Mouse (Mus musculus): ENCODE measurements around the gene Gm973. TPM values are rescaled to one million over a fixed set of nuclear protein-coding genes. Genes with fewer than 3 reads are reported as not detected.

The Gm973 gene
- polyA plus RNA-seq, 1 experiment from 2014 or later: 0.73 TPM

- peaks cover 27% of the 10 kb centered on the region for H3K4me1 ChIP-seq
- no peak overlapping the region for H3K9ac ChIP-seq
- H3K4me3 ChIP-seq (replicated peaks): no peak overlapping the region
- H3K27ac ChIP-seq: no peak overlapping the region
- H3K4me2 ChIP-seq: no peak overlapping the region
- H3K36me3 ChIP-seq: no peaks in the 10 kb centered on the region
- H3K27me3 ChIP-seq: no peaks in the 10 kb centered on the region
- H3K9me3 ChIP-seq (replicated peaks): no peaks in the 10 kb centered on the region
- 38% methylated on average over 3 of the region's 3 CpGs for WGBS
- no peak for ATAC-seq (replicated peaks; ENCODE audit: low FRiP score)
These were observed 8.7 kb downstream of the Gm973 start for GRCm38 (mm10) chr1:59524759-59525158.

GRCm38 (mm10) chr1:59527219-59527618, 11.2 kb downstream of the Gm973 start:
- Histone ChIP-seq H3K9ac (no peak overlapping the region), H3K36me3 (no peaks in the 10 kb centered on the region), H3K27me3 (no peaks in the 10 kb centered on the region), H3K4me2 (no peak overlapping the region), H3K9me3 (replicated peaks) (no peaks in the 10 kb centered on the region), H3K27ac (no peak overlapping the region), H3K4me3 (replicated peaks) (no peak overlapping the region), H3K4me1 (peaks cover 9% of the 10 kb centered on the region; the same call in 1 of the 2 replicates)
- 76% methylated on average over 6 of the region's 6 CpGs for WGBS
- no peak for ATAC-seq (replicated peaks; ENCODE audit: low FRiP score)

GRCm38 (mm10) chr1:59534976-59535810, 19.1 kb downstream of the Gm973 start:
- WGBS: 20% methylated on average over 5 of the region's 5 CpGs
- Histone ChIP-seq H3K9ac (no peak overlapping the region), H3K9me3 (replicated peaks) (no peaks in the 10 kb centered on the region), H3K27me3 (no peaks in the 10 kb centered on the region), H3K4me2 (no peak overlapping the region), H3K27ac (peak overlapping the region; percentile 15; the same call in 1 of the 2 replicates), H3K4me3 (replicated peaks) (no peak overlapping the region), H3K36me3 (no peaks in the 10 kb centered on the region), H3K4me1 (peaks cover 10% of the 10 kb centered on the region)
- ATAC-seq (replicated peaks; ENCODE audit: low FRiP score): peak; percentile 46; the same call in 1 of the 2 replicates

GRCm38 (mm10) chr1:59538381-59538780, 22.3 kb downstream of the Gm973 start:
- no peaks in the 10 kb centered on the region for H3K27me3 ChIP-seq
- ATAC-seq (replicated peaks; ENCODE audit: low FRiP score): no peak
- H3K4me2 ChIP-seq: no peak overlapping the region
- H3K4me1 ChIP-seq: peaks cover 10% of the 10 kb centered on the region
- no peaks in the 10 kb centered on the region for H3K9me3 ChIP-seq (replicated peaks)
- H3K4me3 ChIP-seq (replicated peaks): no peak overlapping the region
- H3K9ac ChIP-seq: no peak overlapping the region
- no peaks in the 10 kb centered on the region for H3K36me3 ChIP-seq
- WGBS: 88% methylated on average over 5 of the region's 5 CpGs
- no peak overlapping the region for H3K27ac ChIP-seq

- H3K4me3 ChIP-seq (replicated peaks): no peak overlapping the region
- H3K4me2 ChIP-seq: no peak overlapping the region
- H3K27me3 ChIP-seq: no peaks in the 10 kb centered on the region
- peaks cover under 1% of the 10 kb centered on the region for H3K4me1 ChIP-seq
- H3K27ac ChIP-seq: no peak overlapping the region
- no peaks in the 10 kb centered on the region for H3K9me3 ChIP-seq (replicated peaks)
- H3K36me3 ChIP-seq: no peaks in the 10 kb centered on the region
- ATAC-seq (replicated peaks; ENCODE audit: low FRiP score): no peak
- H3K9ac ChIP-seq: no peak overlapping the region
- 66% methylated on average over 19 of the region's 19 CpGs for whole genome bisulfite sequencing
These were observed 24.6 kb downstream of the Gm973 start for GRCm38 (mm10) chr1:59540537-59541148.

GRCm38 (mm10) chr1:59541271-59542020, 25.4 kb downstream of the Gm973 start:
- no peak overlapping the region for H3K4me3 ChIP-seq (replicated peaks)
- H3K36me3 ChIP-seq: no peaks in the 10 kb centered on the region
- no peak overlapping the region for H3K9ac ChIP-seq
- no peak overlapping the region for H3K27ac ChIP-seq
- WGBS: 87% methylated on average over 16 of the region's 16 CpGs
- H3K27me3 ChIP-seq: no peaks in the 10 kb centered on the region
- no peak for ATAC-seq (replicated peaks; ENCODE audit: low FRiP score)
- no peaks in the 10 kb centered on the region for H3K4me1 ChIP-seq
- H3K4me2 ChIP-seq: no peak overlapping the region
- H3K9me3 ChIP-seq (replicated peaks): no peaks in the 10 kb centered on the region

GRCm38 (mm10) chr1:59542231-59542630, 26.2 kb downstream of the Gm973 start:
- no peak for ATAC-seq (replicated peaks; ENCODE audit: low FRiP score)
- no peak overlapping the region for H3K27ac ChIP-seq
- no peaks in the 10 kb centered on the region for H3K27me3 ChIP-seq
- H3K36me3 ChIP-seq: no peaks in the 10 kb centered on the region
- H3K9me3 ChIP-seq (replicated peaks): no peaks in the 10 kb centered on the region
- H3K4me3 ChIP-seq (replicated peaks): no peak overlapping the region
- no peak overlapping the region for H3K9ac ChIP-seq
- no peaks in the 10 kb centered on the region for H3K4me1 ChIP-seq
- H3K4me2 ChIP-seq: no peak overlapping the region
- WGBS: 59% methylated on average over 6 of the region's 6 CpGs

- 74% methylated on average over 8 of the region's 8 CpGs for WGBS
- no peaks in the 10 kb centered on the region for H3K27me3 ChIP-seq
These were observed 27.8 kb downstream of the Gm973 start for GRCm38 (mm10) chr1:59543911-59544310.

GRCm38 (mm10) chr1:59548486-59548885, 32.4 kb downstream of the Gm973 start:
- Histone ChIP-seq H3K36me3 (no peaks in the 10 kb centered on the region), H3K9ac (no peak overlapping the region), H3K4me3 (replicated peaks) (no peak overlapping the region), H3K27ac (no peak overlapping the region), H3K4me2 (no peak overlapping the region), H3K27me3 (no peaks in the 10 kb centered on the region), H3K4me1 (peaks cover 30% of the 10 kb centered on the region), H3K9me3 (replicated peaks) (no peaks in the 10 kb centered on the region)
- no peak for ATAC-seq (replicated peaks; ENCODE audit: low FRiP score)
- WGBS: 85% methylated on average over 5 of the region's 5 CpGs

More at GRCm38 (mm10) chr1:59543911-59544310, 27.8 kb downstream of the Gm973 start:
- Histone ChIP-seq H3K36me3 (no peaks in the 10 kb centered on the region), H3K4me1 (peaks cover 5% of the 10 kb centered on the region; the same call in 1 of the 2 replicates), H3K4me3 (replicated peaks) (no peak overlapping the region), H3K9ac (no peak overlapping the region), H3K27ac (no peak overlapping the region), H3K9me3 (replicated peaks) (no peaks in the 10 kb centered on the region), H3K4me2 (no peak overlapping the region)
- ATAC-seq (replicated peaks; ENCODE audit: low FRiP score): no peak

- Histone ChIP-seq H3K27ac (no peak overlapping the region), H3K27me3 (no peaks in the 10 kb centered on the region), H3K36me3 (no peaks in the 10 kb centered on the region), H3K9ac (no peak overlapping the region), H3K4me3 (replicated peaks) (no peak overlapping the region), H3K9me3 (replicated peaks) (no peaks in the 10 kb centered on the region), H3K4me2 (no peak overlapping the region), H3K4me1 (peaks cover 30% of the 10 kb centered on the region)
- WGBS: 68% methylated on average over 7 of the region's 7 CpGs
- ATAC-seq (replicated peaks; ENCODE audit: low FRiP score): no peak
These were observed 33.1 kb downstream of the Gm973 start for GRCm38 (mm10) chr1:59549036-59549675.

GRCm38 (mm10) chr1:59550227-59550626, 34.2 kb downstream of the Gm973 start:
- H3K27me3 ChIP-seq: no peaks in the 10 kb centered on the region
- 39% methylated on average over 6 of the region's 6 CpGs for WGBS
- no peaks in the 10 kb centered on the region for H3K9me3 ChIP-seq (replicated peaks)
- no peak overlapping the region for H3K9ac ChIP-seq
- ATAC-seq (replicated peaks; ENCODE audit: low FRiP score): peak; percentile 65
- H3K4me1 ChIP-seq: peaks cover 30% of the 10 kb centered on the region
- H3K4me3 ChIP-seq (replicated peaks): no peak overlapping the region
- H3K36me3 ChIP-seq: no peaks in the 10 kb centered on the region
- peak overlapping the region; percentile 2; the same call in 1 of the 2 replicates for H3K27ac ChIP-seq
- H3K4me2 ChIP-seq: no peak overlapping the region
